Mouse (Mus musculus) bone marrow macrophage, adult 2 months (primary cell): ENCODE data around the gene Kdm1b.

Experiments used
- CTCF ChIP-seq: IDR thresholded peaks from 2 replicates; pipeline ENCODE4 v1.5.1; 2012; ENCODE audit warnings: low read depth, mild to moderate bottlenecking, low read length, moderate library complexity
- POLR2A ChIP-seq: IDR thresholded peaks from 2 replicates; pipeline ENCODE4 v1.6.1; 2012; ENCODE audit warnings: mild to moderate bottlenecking, low read depth, low read length, borderline replicate concordance

- TF ChIP-seq CTCF (no peak), POLR2A (no peak)
Observed at GRCm38 (mm10) chr13:47077367-47077766, 34.1 kb downstream of the Kdm1b start.
